Mouse (Mus musculus) frontal cortex, postnatal 14 days (tissue): ENCODE measurements around the gene Olfr487.
"Not testable (repeated sequence)": the region's sequence is repeated elsewhere in the genome, so short reads cannot be mapped to it uniquely, and the experiment has no call there.

Experiments
- DNase-seq, 2 experiments: peaks; one replicate each; pipeline ENCODE4 v3.0.0; 2022; ENCODE audit warnings: low spot score in 2 of 2

Olfr487 gene

GRCm38 (mm10) chr7:108214536-108214935, at the start of gene Olfr487:
TSS of gene Olfr487 (minus strand) at chr7:108214636.
- not testable (repeated sequence) for DNase-seq

- DNase-seq = no peak
Measured at GRCm38 (mm10) chr7:108258247-108258646, 43.8 kb upstream of the Olfr487 start, which contains the start of gene Olfr488. TSS of gene Olfr488 (minus strand) at chr7:108258347.

GRCm38 (mm10) chr7:108233551-108233950, 19.1 kb upstream of the Olfr487 start:
- DNase-seq = no peak

GRCm38 (mm10) chr7:108196938-108197337, 17.5 kb downstream of the Olfr487 start:
- DNase-seq = no peak

- DNase-seq = not testable (repeated sequence)
Measured at GRCm38 (mm10) chr7:108196337-108196736, 18.1 kb downstream of the Olfr487 start.

GRCm38 (mm10) chr7:108192714-108193113, 21.7 kb downstream of the Olfr487 start:
- not testable (repeated sequence) for DNase-seq

GRCm38 (mm10) chr7:108191196-108191595, 23.2 kb downstream of the Olfr487 start:
- DNase-seq = not testable (repeated sequence)

GRCm38 (mm10) chr7:108185237-108185636, 29.2 kb downstream of the Olfr487 start:
- not testable (repeated sequence) for DNase-seq

- not testable (repeated sequence) for DNase-seq
Measured at GRCm38 (mm10) chr7:108184401-108184800, 30.0 kb downstream of the Olfr487 start.

GRCm38 (mm10) chr7:108172642-108173041, 41.8 kb downstream of the Olfr487 start, which contains the start of gene Olfr486:
TSS of gene Olfr486 (minus strand) at chr7:108172742.
- not testable (repeated sequence) for DNase-seq

GRCm38 (mm10) chr7:108159771-108160170, 54.7 kb downstream of the Olfr487 start, which contains the start of gene Olfr485:
TSS of gene Olfr485 (minus strand) at chr7:108159871.
- DNase-seq = no peak
